Mouse (Mus musculus): ENCODE measurements around the gene Svs3a. TPM values are rescaled to one million over a fixed set of nuclear protein-coding genes. Genes with fewer than 3 reads are reported as not detected.
"Not testable (repeated sequence)": the region's sequence is repeated elsewhere in the genome, so short reads cannot be mapped to it uniquely, and the experiment has no call there.

Svs3a gene
- total and polyA plus RNA-seq, 2 experiments, result not detected

- no peak overlapping the region for H3K4me3 ChIP-seq (ENCODE audit: insufficient read depth, low read depth, low read length)
- H3K36me3 ChIP-seq (ENCODE audit: control insufficient read depth, insufficient read depth, low read length), result no peaks in the 10 kb centered on the region
- no peaks in the 10 kb centered on the region for H3K27me3 ChIP-seq (ENCODE audit: control insufficient read depth, insufficient read depth, low read length)
- no peak overlapping the region for H3K27ac ChIP-seq (replicated peaks; ENCODE audit: insufficient read depth, low read depth, low read length)
- WGBS, result 42% methylated on average over 6 of the region's 6 CpGs
- peak; percentile 72 for DNase-seq (ENCODE audit: extremely low read depth, low read depth, low spot score)
- no peak overlapping the region for H3K9ac ChIP-seq (ENCODE audit: low read depth, low read length)
- H3K4me1 ChIP-seq (ENCODE audit: control insufficient read depth, insufficient read depth, low read length), result peaks cover 2% of the 10 kb centered on the region; the same call in 1 of the 2 replicates
- TF ChIP-seq POLR2A (IDR thresholded peaks at IDR 0.05; ENCODE audit: extremely low read depth, insufficient read depth, low read length), result no peak
- TF ChIP-seq CTCF (IDR thresholded peaks at IDR 0.05; ENCODE audit: low read depth, low read length), result no peak
- H3K79me2 ChIP-seq (ENCODE audit: control insufficient read depth, insufficient read depth, low read length), result no peaks in the 10 kb centered on the region
Observed at GRCm38 (mm10) chr2:164320983-164321382, 31.9 kb downstream of the Svs3a start.

- not testable (repeated sequence) for H3K27ac ChIP-seq (replicated peaks; ENCODE audit: insufficient read depth, low read depth, low read length); H3K36me3 ChIP-seq (ENCODE audit: control insufficient read depth, insufficient read depth, low read length); H3K4me1 ChIP-seq (ENCODE audit: control insufficient read depth, insufficient read depth, low read length); H3K9ac ChIP-seq (ENCODE audit: low read depth, low read length); DNase-seq (ENCODE audit: extremely low read depth, low read depth, low spot score); H3K79me2 ChIP-seq (ENCODE audit: control insufficient read depth, insufficient read depth, low read length); H3K4me3 ChIP-seq (ENCODE audit: insufficient read depth, low read depth, low read length); H3K27me3 ChIP-seq (ENCODE audit: control insufficient read depth, insufficient read depth, low read length)
- WGBS, result 67% methylated on average over 3 of the region's 3 CpGs
Observed at GRCm38 (mm10) chr2:164332440-164332839, 43.4 kb downstream of the Svs3a start, which contains the start of gene Svs5. Svs5 (plus strand) TSS chr2:164332740.

Other genes starting within 250 kb of the Svs3a start
- 10.1 and 13.9 TPM in 2 replicates for gene Stk4, start 218.9 kb upstream of the Svs3a start, total RNA-seq (2014; rRNA removed)
- gene Stk4, start 218.9 kb upstream of the Svs3a start, polyA plus RNA-seq (2012; rRNA removed), result 4.7 and 6.3 TPM in 2 replicates
- 6.0 and 7.4 TPM in 2 replicates for gene Tomm34, start 218.1 kb upstream of the Svs3a start, total RNA-seq (2014; rRNA removed)
- 11.5 and 13.8 TPM in 2 replicates for gene Tomm34, start 218.1 kb upstream of the Svs3a start, polyA plus RNA-seq (2012; rRNA removed)
- not detected in 2 replicates for gene Kcns1, start 118.2 kb upstream of the Svs3a start, total RNA-seq (2014; rRNA removed)
- not detected in 2 replicates for gene Kcns1, start 118.2 kb upstream of the Svs3a start, polyA plus RNA-seq (2012; rRNA removed)
- gene Wfdc5, start 106.5 kb upstream of the Svs3a start, total RNA-seq (2014; rRNA removed), result not detected in 2 replicates
- not detected in 2 replicates for gene Wfdc5, start 106.5 kb upstream of the Svs3a start, polyA plus RNA-seq (2012; rRNA removed)
- gene Wfdc12, start 98.7 kb upstream of the Svs3a start, total RNA-seq (2014; rRNA removed), result not detected in 2 replicates
- not detected in 2 replicates for gene Wfdc12, start 98.7 kb upstream of the Svs3a start, polyA plus RNA-seq (2012; rRNA removed)
- gene Wfdc15a, start 89.1 kb upstream of the Svs3a start, total RNA-seq (2014; rRNA removed), result not detected in 2 replicates
- gene Wfdc15a, start 89.1 kb upstream of the Svs3a start, polyA plus RNA-seq (2012; rRNA removed), result not detected in 2 replicates
- gene Wfdc15b, start 67.6 kb upstream of the Svs3a start, total RNA-seq (2014; rRNA removed), result 0.28 TPM in 1 of 2 replicates, not detected in the other
- 0.24 TPM in 1 of 2 replicates, not detected in the other for gene Wfdc15b, start 67.6 kb upstream of the Svs3a start, polyA plus RNA-seq (2012; rRNA removed)
- gene Svs2, start 50.8 kb upstream of the Svs3a start, total RNA-seq (2014; rRNA removed), result not detected in 2 replicates
- not detected in 2 replicates for gene Svs2, start 50.8 kb upstream of the Svs3a start, polyA plus RNA-seq (2012; rRNA removed)
- not detected in 2 replicates for gene Svs3b, start 32.6 kb upstream of the Svs3a start, total RNA-seq (2014; rRNA removed)
- gene Svs3b, start 32.6 kb upstream of the Svs3a start, polyA plus RNA-seq (2012; rRNA removed), result not detected in 2 replicates
- not detected in 2 replicates for gene Svs4, start 10.8 kb upstream of the Svs3a start, total RNA-seq (2014; rRNA removed)
- gene Svs4, start 10.8 kb upstream of the Svs3a start, polyA plus RNA-seq (2012; rRNA removed), result not detected in 2 replicates
- not detected in 2 replicates for gene Svs6, start 27.5 kb downstream of the Svs3a start, total RNA-seq (2014; rRNA removed)
- not detected in 2 replicates for gene Svs6, start 27.5 kb downstream of the Svs3a start, polyA plus RNA-seq (2012; rRNA removed)
- not detected in 2 replicates for gene Svs5, start 43.5 kb downstream of the Svs3a start, total RNA-seq (2014; rRNA removed)
- not detected in 2 replicates for gene Svs5, start 43.5 kb downstream of the Svs3a start, polyA plus RNA-seq (2012; rRNA removed)
- gene Slpi, start 99.8 kb downstream of the Svs3a start, total RNA-seq (2014; rRNA removed), result 0.94 and 1.4 TPM in 2 replicates
- gene Slpi, start 99.8 kb downstream of the Svs3a start, polyA plus RNA-seq (2012; rRNA removed), result 4.5 and 5.7 TPM in 2 replicates
- gene Rbpjl, start 113.9 kb downstream of the Svs3a start, total RNA-seq (2014; rRNA removed), result 0.18 and 0.20 TPM in 2 replicates
- not detected in 2 replicates for gene Rbpjl, start 113.9 kb downstream of the Svs3a start, polyA plus RNA-seq (2012; rRNA removed)
- gene Matn4, start 115.9 kb downstream of the Svs3a start, total RNA-seq (2014; rRNA removed), result 0.07 and 0.09 TPM in 2 replicates
- gene Matn4, start 115.9 kb downstream of the Svs3a start, polyA plus RNA-seq (2012; rRNA removed), result 0.04 and 0.05 TPM in 2 replicates
- 511 and 573 TPM in 2 replicates for gene Sdc4, start 154.6 kb downstream of the Svs3a start, total RNA-seq (2014; rRNA removed)
- gene Sdc4, start 154.6 kb downstream of the Svs3a start, polyA plus RNA-seq (2012; rRNA removed), result 178 and 182 TPM in 2 replicates
- 33.7 and 40.9 TPM in 2 replicates for gene Sys1, start 167.7 kb downstream of the Svs3a start, total RNA-seq (2014; rRNA removed)
- 145 and 157 TPM in 2 replicates for gene Sys1, start 167.7 kb downstream of the Svs3a start, polyA plus RNA-seq (2012; rRNA removed)
- gene Gm20458, start 171.7 kb downstream of the Svs3a start, total RNA-seq (2014; rRNA removed), result 0.46 TPM in 1 of 2 replicates, not detected in the other
- 11.7 and 14.2 TPM in 2 replicates for gene Gm20458, start 171.7 kb downstream of the Svs3a start, polyA plus RNA-seq (2012; rRNA removed)
- gene Trp53tg5, start 184.5 kb downstream of the Svs3a start, total RNA-seq (2014; rRNA removed), result not detected in 2 replicates
- not detected in 2 replicates for gene Trp53tg5, start 184.5 kb downstream of the Svs3a start, polyA plus RNA-seq (2012; rRNA removed)
- 8.1 and 10.1 TPM in 2 replicates for gene Dbndd2, start 196.8 kb downstream of the Svs3a start, total RNA-seq (2014; rRNA removed)
- gene Dbndd2, start 196.8 kb downstream of the Svs3a start, polyA plus RNA-seq (2012; rRNA removed), result 7.6 and 9.5 TPM in 2 replicates
- gene Pigt, start 208.3 kb downstream of the Svs3a start, total RNA-seq (2014; rRNA removed), result 7.5 and 14.2 TPM in 2 replicates
- 56.7 and 63.7 TPM in 2 replicates for gene Pigt, start 208.3 kb downstream of the Svs3a start, polyA plus RNA-seq (2012; rRNA removed)